Mouse (Mus musculus): Measurements from ENCODE around the gene Ptpn5. TPM values are rescaled to one million over a fixed set of nuclear protein-coding genes. Genes with fewer than 3 reads are reported as not detected.

Ptpn5 gene
- polyA plus RNA-seq, 1 experiment from 2014 or later = 1.3 TPM

Small RNA genes lying within 50 kb of the gene (microRNA-seq; reads per million reads assigned to microRNA genes)
- not detected for gene Mir7056

Other genes starting within 250 kb of the Ptpn5 start
- 125 and 137 TPM in 2 replicates for gene Tsg101, start 213.7 kb downstream of the Ptpn5 start, polyA plus RNA-seq (2015; fragmentation: Nextera tagmentation; extraction: Ambion mirVana)
- 10.0 and 10.9 TPM in 2 replicates for gene Uevld, start 175.2 kb downstream of the Ptpn5 start, polyA plus RNA-seq (2015; fragmentation: Nextera tagmentation; extraction: Ambion mirVana)
- not detected in 2 replicates for gene Gm9999, start 150.1 kb downstream of the Ptpn5 start, polyA plus RNA-seq (2015; fragmentation: Nextera tagmentation; extraction: Ambion mirVana)
- 19.3 and 19.7 TPM in 2 replicates for gene Spty2d1, start 125.3 kb downstream of the Ptpn5 start, polyA plus RNA-seq (2015; fragmentation: Nextera tagmentation; extraction: Ambion mirVana)
- 29.8 and 33.5 TPM in 2 replicates for gene Tmem86a, start 83.1 kb downstream of the Ptpn5 start, polyA plus RNA-seq (2015; fragmentation: Nextera tagmentation; extraction: Ambion mirVana)
- gene Mrgpra6, start 71.2 kb upstream of the Ptpn5 start, polyA plus RNA-seq (2015; fragmentation: Nextera tagmentation; extraction: Ambion mirVana) = not detected in 2 replicates
- gene Mrgpra9, start 119.2 kb upstream of the Ptpn5 start, polyA plus RNA-seq (2015; fragmentation: Nextera tagmentation; extraction: Ambion mirVana) = not detected in 2 replicates
- gene Mrgpra1, start 220.6 kb upstream of the Ptpn5 start, polyA plus RNA-seq (2015; fragmentation: Nextera tagmentation; extraction: Ambion mirVana) = not detected in 2 replicates

Measured in stomach, embryonic 15.5 days (tissue).